Mouse (Mus musculus) liver, adult (tissue): ENCODE results near the gene Susd3.

Source experiments
- GATA4 ChIP-seq: IDR thresholded peaks from 2 replicates; pipeline ENCODE4 v1.6.1; 2014; ENCODE audit warnings: mild to moderate bottlenecking, low read length; ENCODE audit not compliant: insufficient replicate concordance

Gene Susd3

GRCm38 (mm10) chr13:49187288-49188218 lies 61.0 kb downstream of the Susd3 start, which contains the start of gene Ninj1:
TSS of gene Ninj1 (plus strand) at chr13:49187485.
- TF ChIP-seq GATA4, result peak; percentile 87; the same call in 1 of the 2 replicates

- TF ChIP-seq GATA4, result no peak
Observed at GRCm38 (mm10) chr13:49186798-49187287, 61.7 kb downstream of the Susd3 start.

DNA sequence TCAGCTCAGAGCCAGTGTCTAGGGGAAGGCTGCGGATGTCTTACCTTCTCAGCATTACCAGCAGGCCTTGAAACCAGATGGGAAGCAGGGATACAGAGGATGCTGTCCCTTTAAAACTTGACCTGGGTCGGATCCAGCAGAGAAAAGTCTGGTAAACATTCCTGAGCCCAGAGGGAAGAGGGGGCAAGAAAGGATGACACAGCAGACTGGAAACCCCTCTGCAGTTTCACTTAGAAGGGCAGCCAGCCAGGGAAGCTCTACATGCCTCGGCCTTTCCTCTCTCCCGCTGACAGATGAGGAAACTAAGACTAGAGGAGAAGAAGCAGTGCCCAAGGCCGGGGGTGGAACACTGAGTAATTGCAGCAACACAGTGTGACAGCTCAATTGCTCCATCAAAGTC lies 64.9 kb downstream of the Susd3 start:
- TF ChIP-seq GATA4, result no peak

DNA sequence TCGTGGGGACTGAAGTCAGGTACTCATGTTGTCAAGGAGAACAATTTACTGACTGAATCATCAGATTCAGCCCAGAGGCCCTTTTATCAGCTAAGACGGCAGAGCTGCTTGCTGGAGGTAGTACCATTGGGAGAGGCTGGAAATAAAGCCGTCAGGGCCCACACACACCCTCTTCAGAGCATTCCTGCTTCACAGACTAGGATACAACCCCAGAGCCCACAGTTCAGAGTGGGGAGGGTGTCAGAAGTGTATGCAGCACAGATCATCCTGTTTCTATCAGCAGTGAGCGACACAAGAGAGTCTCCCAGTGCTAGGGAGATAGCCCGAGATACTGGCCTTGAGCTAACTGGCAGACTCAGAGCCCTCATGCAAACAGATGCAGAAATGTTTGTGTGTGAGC lies 65.3 kb downstream of the Susd3 start:
- TF ChIP-seq GATA4, result no peak

DNA sequence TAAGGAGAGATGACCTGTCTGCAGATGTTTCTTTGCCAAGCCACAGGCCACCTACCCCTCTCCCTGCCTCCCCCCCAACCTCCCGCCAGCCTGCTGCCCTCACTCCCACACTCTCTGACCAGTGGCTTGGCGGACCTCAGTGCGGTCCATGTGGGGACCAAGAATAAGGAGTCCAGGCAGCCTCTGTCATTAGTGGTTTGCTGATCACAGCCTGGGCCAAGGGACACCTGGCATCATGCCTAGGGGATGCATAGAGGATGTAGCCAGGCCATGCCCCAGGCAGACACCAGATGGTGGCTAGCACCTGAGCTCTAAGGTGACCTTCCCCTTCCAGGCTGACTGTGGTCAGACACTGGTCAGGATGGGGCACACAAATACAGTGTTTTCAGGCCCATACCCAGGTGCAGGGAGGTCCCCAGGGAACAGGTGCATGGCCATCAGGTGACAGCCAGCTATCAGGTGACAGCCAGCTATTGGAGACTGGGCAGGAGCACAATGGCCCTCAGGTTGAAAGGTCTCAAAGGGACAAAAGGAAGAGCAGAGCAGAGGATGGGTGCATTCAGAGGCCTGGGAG lies 67.0 kb downstream of the Susd3 start:
- TF ChIP-seq GATA4, result no peak

GRCm38 (mm10) chr13:49180691-49181090 lies 67.8 kb downstream of the Susd3 start:
- no peak for TF ChIP-seq GATA4
